Mouse (Mus musculus): Measurements from ENCODE around the gene Dnal4. TPM values are rescaled to one million over a fixed set of nuclear protein-coding genes. Genes with fewer than 3 reads are reported as not detected.

Dnal4 gene
- polyA plus RNA-seq, 1 experiment: 21.8 TPM

- TF ChIP-seq GATA1 (IDR thresholded peaks at IDR 0.05; ENCODE audit: low read length): no peak
Observed at GRCm38 (mm10) chr15:79753873-79754272, 23.8 kb downstream of the Dnal4 start.

- TF ChIP-seq GATA1 (IDR thresholded peaks at IDR 0.05; ENCODE audit: low read length): no peak
Observed at GRCm38 (mm10) chr15:79753420-79753752, 24.3 kb downstream of the Dnal4 start.

- no peak for TF ChIP-seq GATA1 (IDR thresholded peaks at IDR 0.05; ENCODE audit: low read length)
Observed at GRCm38 (mm10) chr15:79752742-79753419, 24.8 kb downstream of the Dnal4 start.

- TF ChIP-seq GATA1 (IDR thresholded peaks at IDR 0.05; ENCODE audit: low read length): no peak
Observed at GRCm38 (mm10) chr15:79751772-79752171, 25.9 kb downstream of the Dnal4 start.

- no peak for TF ChIP-seq GATA1 (IDR thresholded peaks at IDR 0.05; ENCODE audit: low read length)
Observed at GRCm38 (mm10) chr15:79750266-79750665, 27.4 kb downstream of the Dnal4 start.

GRCm38 (mm10) chr15:79749162-79749561, 28.5 kb downstream of the Dnal4 start:
- TF ChIP-seq GATA1 (IDR thresholded peaks at IDR 0.05; ENCODE audit: low read length): no peak

- no peak for TF ChIP-seq GATA1 (IDR thresholded peaks at IDR 0.05; ENCODE audit: low read length)
Observed at GRCm38 (mm10) chr15:79747998-79748397, 29.7 kb downstream of the Dnal4 start.

GRCm38 (mm10) chr15:79745883-79746282, 31.8 kb downstream of the Dnal4 start:
- TF ChIP-seq GATA1 (IDR thresholded peaks at IDR 0.05; ENCODE audit: low read length): no peak

- TF ChIP-seq GATA1 (IDR thresholded peaks at IDR 0.05; ENCODE audit: low read length): no peak
Observed at GRCm38 (mm10) chr15:79745312-79745711, 32.3 kb downstream of the Dnal4 start.

GRCm38 (mm10) chr15:79744742-79745141, 32.9 kb downstream of the Dnal4 start:
- TF ChIP-seq GATA1 (IDR thresholded peaks at IDR 0.05; ENCODE audit: low read length): no peak

- no peak for TF ChIP-seq GATA1 (IDR thresholded peaks at IDR 0.05; ENCODE audit: low read length)
Observed at GRCm38 (mm10) chr15:79744001-79744400, 33.6 kb downstream of the Dnal4 start.

- no peak for TF ChIP-seq GATA1 (IDR thresholded peaks at IDR 0.05; ENCODE audit: low read length)
Observed at GRCm38 (mm10) chr15:79742706-79743023, 35.0 kb downstream of the Dnal4 start.

GRCm38 (mm10) chr15:79741921-79742705, 35.5 kb downstream of the Dnal4 start, which contains the start of gene Sun2:
Sun2 (minus strand) TSS chr15:79742536.
- no peak for TF ChIP-seq GATA1 (IDR thresholded peaks at IDR 0.05; ENCODE audit: low read length)

GRCm38 (mm10) chr15:79741173-79741858, 36.3 kb downstream of the Dnal4 start:
- TF ChIP-seq GATA1 (IDR thresholded peaks at IDR 0.05; ENCODE audit: low read length): no peak

- no peak for TF ChIP-seq GATA1 (IDR thresholded peaks at IDR 0.05; ENCODE audit: low read length)
Observed at GRCm38 (mm10) chr15:79740739-79741138, 36.9 kb downstream of the Dnal4 start.

GRCm38 (mm10) chr15:79734311-79734710, 43.3 kb downstream of the Dnal4 start:
- no peak for TF ChIP-seq GATA1 (IDR thresholded peaks at IDR 0.05; ENCODE audit: low read length)
